Mouse (Mus musculus): ENCODE results near the gene Rabac1.

The Rabac1 gene

GRCm38 (mm10) chr7:24930475-24930874, 42.1 kb downstream of the Rabac1 start:
- no peak for DNase-seq (ENCODE audit: low spot score in 2 of 2)

Data from right cerebral cortex, postnatal 36 days (tissue).